Mouse (Mus musculus) thymus, adult 2 months (tissue): ENCODE measurements around the gene Miga2. TPM values are rescaled to one million over a fixed set of nuclear protein-coding genes. Genes with fewer than 3 reads are reported as not detected.

Experiments used
- DNase-seq: peaks from one replicate; pipeline ENCODE4 v3.0.0; 2021
- H3K27ac ChIP-seq: fragments of 200-500 bp; 2 replicates; pipeline ENCODE4 v1.5.1; 2012; ENCODE audit warnings: low read length, control low read depth; ENCODE audit not compliant: control insufficient read depth, insufficient read depth
- H3K27me3 ChIP-seq: fragments of 200-500 bp; 2 replicates; pipeline ENCODE4 v1.6.1; 2012; ENCODE audit warnings: mild to moderate bottlenecking, low read length, moderate library complexity, mixed read lengths; ENCODE audit not compliant: control insufficient read depth, insufficient read depth
- H3K36me3 ChIP-seq: fragments of 200-500 bp; 2 replicates; pipeline ENCODE4 v1.6.1; 2012; ENCODE audit warnings: mild to moderate bottlenecking, low read length, moderate library complexity; ENCODE audit not compliant: control insufficient read depth, insufficient read depth
- H3K4me1 ChIP-seq: fragments of 200-500 bp; replicated peaks from 2 replicates; pipeline ENCODE4 v1.6.1; 2012; ENCODE audit warnings: low read length; ENCODE audit not compliant: control insufficient read depth, insufficient read depth
- H3K4me3 ChIP-seq: fragments of 200-500 bp; 2 replicates; pipeline ENCODE4 v1.5.1; 2012; ENCODE audit warnings: mild to moderate bottlenecking, low read length, control low read depth, moderate library complexity; ENCODE audit not compliant: control insufficient read depth, insufficient read depth
- CTCF ChIP-seq: fragments of 200-500 bp; IDR thresholded peaks from 2 replicates; pipeline ENCODE4 v1.5.1; 2012; ENCODE audit warnings: mild to moderate bottlenecking, control low read depth, low read length, moderate library complexity, borderline replicate concordance; ENCODE audit not compliant: control insufficient read depth, poor library complexity, insufficient read depth; ENCODE audit errors: extremely low read depth
- POLR2A ChIP-seq: fragments of 200-500 bp; IDR thresholded peaks from 2 replicates; pipeline ENCODE4 v1.6.1; 2012; ENCODE audit warnings: mild to moderate bottlenecking, low read length, control low read depth, moderate library complexity; ENCODE audit not compliant: control insufficient read depth, poor library complexity, insufficient read depth; ENCODE audit errors: extremely low read depth
- WGBS: fragments of 180-500 bp; shearing (Covaris S2); methylation state at CpG from one replicate; pipeline ENCODE4 v1.1.7; 2018; 5-methylcytosine and 5-hydroxymethylcytosine counted together
- polyA plus RNA-seq: library from polyadenylated mRNA; depleted of rRNA; stranded (reverse); fragments of >200 nt; gene quantifications from 2 replicates; pipeline ENCODE4 v1.2.3, GENCODE M21; 2012

The Miga2 gene
- polyA plus RNA-seq, 1 experiment: 28.7 TPM

DNA sequence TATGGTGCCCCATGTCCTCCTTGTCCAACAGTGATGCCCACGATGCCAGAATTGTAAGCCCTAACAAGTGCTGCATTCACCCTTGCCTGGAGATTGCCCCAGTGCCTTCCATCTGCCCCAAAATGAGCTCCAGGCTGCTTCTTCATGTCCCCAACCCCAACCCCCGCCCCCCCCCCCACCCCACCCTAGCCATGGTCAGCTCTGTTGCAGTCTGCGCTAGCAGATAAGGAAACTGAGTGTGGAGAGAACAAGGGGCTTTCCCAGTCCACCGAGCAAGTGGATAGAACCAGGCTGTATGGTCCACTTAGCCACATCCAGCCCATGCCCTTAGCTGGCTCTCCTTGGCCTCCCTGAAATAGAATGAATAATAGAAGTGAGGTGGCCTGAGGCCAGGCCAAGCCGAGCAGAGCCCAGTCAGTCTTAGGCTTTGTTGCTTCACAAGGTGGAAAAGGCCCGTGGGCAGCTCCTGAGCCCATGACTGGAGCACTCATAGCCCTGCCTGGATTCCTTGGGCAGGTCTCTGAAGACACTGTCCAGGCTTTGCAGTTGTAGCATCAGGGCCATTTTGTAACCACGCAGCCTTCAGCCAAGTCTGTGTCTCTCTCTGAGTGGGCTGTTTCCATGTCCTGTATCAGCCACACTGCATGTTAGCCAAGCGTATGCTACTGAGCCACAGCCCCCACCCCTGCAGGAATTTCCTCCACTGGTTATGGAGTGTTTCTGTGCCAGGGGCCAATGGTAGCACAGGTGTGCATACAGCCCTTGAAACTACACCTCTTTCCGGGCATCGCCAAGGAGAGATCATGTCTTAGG, 16.7 kb downstream of the Miga2 start:
- H3K4me1 ChIP-seq: no peaks in the 10 kb centered on the region; the same call in 1 of the 2 replicates
- no peak overlapping the region for H3K4me3 ChIP-seq
- no peak overlapping the region for H3K27ac ChIP-seq
- H3K27me3 ChIP-seq: no peaks in the 10 kb centered on the region
- DNase-seq: no peak
- no peaks in the 10 kb centered on the region for H3K36me3 ChIP-seq
- TF ChIP-seq POLR2A (no peak), CTCF (no peak)
- WGBS: 96% methylated on average over 10 of the region's 10 CpGs

GRCm38 (mm10) chr2:30381377-30381725, 17.3 kb downstream of the Miga2 start:
- 98% methylated on average over 4 of the region's 4 CpGs for WGBS
- Histone ChIP-seq H3K27me3 (no peaks in the 10 kb centered on the region), H3K36me3 (no peaks in the 10 kb centered on the region), H3K27ac (no peak overlapping the region), H3K4me3 (no peak overlapping the region), H3K4me1 (no peaks in the 10 kb centered on the region; the same call in 1 of the 2 replicates)
- TF ChIP-seq POLR2A (no peak), CTCF (no peak)
- DNase-seq: no peak

- H3K4me3 ChIP-seq: no peak overlapping the region
- H3K27me3 ChIP-seq: no peaks in the 10 kb centered on the region
- no peaks in the 10 kb centered on the region for H3K36me3 ChIP-seq
- no peaks in the 10 kb centered on the region; the same call in 1 of the 2 replicates for H3K4me1 ChIP-seq
- 22% methylated on average over 5 of the region's 5 CpGs for WGBS
- no peak for DNase-seq
- no peak overlapping the region for H3K27ac ChIP-seq
- TF ChIP-seq POLR2A: no peak
- no peak for TF ChIP-seq CTCF
Observed at GRCm38 (mm10) chr2:30384814-30385213, 20.8 kb downstream of the Miga2 start.

- H3K4me3 ChIP-seq: no peak overlapping the region
- WGBS: 80% methylated on average over 4 of the region's 4 CpGs
- TF ChIP-seq POLR2A: no peak
- TF ChIP-seq CTCF: no peak
- no peak overlapping the region for H3K27ac ChIP-seq
- no peak for DNase-seq
- no peaks in the 10 kb centered on the region for H3K36me3 ChIP-seq
- H3K4me1 ChIP-seq: no peaks in the 10 kb centered on the region; the same call in 1 of the 2 replicates
- no peaks in the 10 kb centered on the region for H3K27me3 ChIP-seq
Observed at GRCm38 (mm10) chr2:30385591-30385990, 21.6 kb downstream of the Miga2 start.

DNA sequence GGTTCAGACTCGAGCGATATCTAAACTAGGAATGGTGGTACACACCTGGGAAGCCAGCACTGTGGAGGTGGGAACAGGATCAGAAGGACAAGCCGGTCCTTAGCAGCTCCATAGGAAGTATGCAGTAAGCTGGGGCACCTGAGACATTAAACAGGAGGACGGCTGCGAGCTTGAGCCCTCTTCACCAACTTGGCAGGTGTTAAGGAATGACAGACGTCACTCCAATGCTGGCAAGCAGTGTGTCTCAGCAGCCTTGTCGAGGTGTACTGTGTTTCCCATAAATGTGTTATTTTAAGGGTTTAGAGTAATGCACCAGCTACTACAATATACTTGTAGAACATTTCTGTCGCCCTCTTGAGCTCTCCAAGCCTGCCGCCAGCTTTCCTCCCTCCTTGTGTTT, 22.9 kb downstream of the Miga2 start:
- DNase-seq: no peak
- Histone ChIP-seq H3K4me3 (no peak overlapping the region), H3K27ac (no peak overlapping the region), H3K27me3 (no peaks in the 10 kb centered on the region), H3K4me1 (no peaks in the 10 kb centered on the region; the same call in 1 of the 2 replicates), H3K36me3 (no peaks in the 10 kb centered on the region)
- 91% methylated on average over 9 of the region's 9 CpGs for WGBS
- no peak for TF ChIP-seq CTCF
- TF ChIP-seq POLR2A: no peak

DNA sequence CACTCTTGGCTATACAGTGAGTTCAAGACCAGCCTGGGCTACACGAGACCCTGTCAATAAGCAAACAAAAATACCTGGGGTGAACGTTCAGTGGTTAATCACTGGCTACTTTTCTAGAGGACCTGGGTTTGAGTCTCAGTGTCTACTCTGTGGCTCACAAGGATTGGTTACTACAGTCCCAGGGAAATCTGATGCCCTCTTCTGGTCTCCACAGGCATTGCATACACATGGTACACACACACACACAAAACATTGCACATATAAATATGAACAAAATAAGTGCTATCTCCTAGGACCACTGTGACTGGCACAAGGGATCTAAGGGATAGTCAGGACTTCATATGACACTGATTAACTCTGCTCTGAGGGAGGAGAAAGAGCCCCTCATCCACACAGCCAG, 25.0 kb downstream of the Miga2 start:
- H3K4me1 ChIP-seq: peaks cover 10% of the 10 kb centered on the region
- WGBS: 94% methylated on average over 2 of the region's 2 CpGs
- no peak overlapping the region for H3K27ac ChIP-seq
- H3K36me3 ChIP-seq: no peaks in the 10 kb centered on the region
- TF ChIP-seq CTCF: no peak
- TF ChIP-seq POLR2A: no peak
- H3K27me3 ChIP-seq: no peaks in the 10 kb centered on the region
- no peak for DNase-seq
- no peak overlapping the region for H3K4me3 ChIP-seq
